Mouse (Mus musculus): ENCODE measurements around the gene Pmfbp1.
"Not testable (repeated sequence)": the region's sequence is repeated elsewhere in the genome, so short reads cannot be mapped to it uniquely, and the experiment has no call there.

DNA sequence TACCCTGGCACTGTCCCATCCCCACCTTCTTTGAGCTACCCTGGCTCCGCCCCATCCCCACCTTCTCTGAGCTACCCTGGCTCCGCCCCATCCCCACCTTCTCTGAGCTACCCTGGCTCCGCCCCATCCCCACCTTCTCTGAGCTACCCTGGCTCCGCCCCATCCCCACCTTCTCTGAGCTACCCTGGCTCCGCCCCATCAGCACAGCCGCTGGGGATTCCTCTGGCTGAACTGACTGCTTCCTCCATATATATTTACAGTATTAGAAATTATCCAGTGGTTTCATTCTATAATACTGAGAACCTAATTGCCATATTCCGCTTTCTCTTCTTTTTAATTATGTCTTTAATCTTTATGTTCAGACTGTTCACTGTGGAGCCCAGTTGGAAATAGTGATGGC, 46.9 kb upstream of the Pmfbp1 start:
- not testable (repeated sequence) for TF ChIP-seq ZC3H11A (IDR thresholded peaks at IDR 0.05; ENCODE audit: borderline replicate concordance, low read depth, low read length); MAFK (IDR thresholded peaks at IDR 0.05; ENCODE audit: insufficient read depth, low read depth, low read length)

All from ES-E14 (cell line).